Mouse (Mus musculus): ENCODE results near the gene Ntrk3.

DNA sequence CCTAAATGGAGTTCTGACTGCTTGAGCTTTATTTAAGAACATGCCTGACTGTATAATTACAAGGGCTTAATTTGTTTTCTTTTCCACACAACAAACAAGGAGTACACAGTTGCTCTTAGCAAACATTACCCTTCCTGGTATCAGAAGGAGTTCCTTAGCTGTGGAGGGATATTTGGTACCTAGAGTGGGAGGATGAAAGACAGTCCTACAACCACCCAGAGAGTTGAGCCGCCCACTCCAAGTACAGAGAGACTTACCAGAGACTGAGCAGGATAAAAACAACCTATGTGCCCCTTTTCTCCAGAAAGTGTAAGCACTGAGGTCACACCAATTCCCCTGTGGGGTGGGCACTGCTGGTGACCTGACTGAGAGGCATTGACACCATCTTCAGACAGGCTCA, 237.8 kb downstream of the Ntrk3 start:
- no peak for TF ChIP-seq CTCF (IDR thresholded peaks at IDR 0.05; ENCODE audit: extremely low read depth, insufficient read depth, low read length)
- TF ChIP-seq POLR2A (IDR thresholded peaks at IDR 0.05; ENCODE audit: extremely low read depth, insufficient read depth, low read length) = no peak
